Mouse (Mus musculus) E14TG2a.4 (cell line): ENCODE data around the gene Fhit.

Experiments used
- CTCF ChIP-seq: conservative IDR thresholded peaks from 2 replicates; pipeline ENCODE4 v1.5.1; 2014; ENCODE audit warnings: low read length
- NANOG ChIP-seq: IDR thresholded peaks from 2 replicates; pipeline ENCODE4 v1.6.1; 2014; ENCODE audit warnings: borderline replicate concordance, low read length, mixed read lengths

- TF ChIP-seq NANOG = no peak
- TF ChIP-seq CTCF = no peak
Observed at GRCm38 (mm10) chr14:11083462-11083861, 78.4 kb downstream of the Fhit start.
